Mouse (Mus musculus): ENCODE data around the gene Shisa4.

The Shisa4 gene

GRCm38 (mm10) chr1:135366380-135366779 is 8.7 kb downstream of the Shisa4 start:
- DNase-seq (ENCODE audit: low read depth): no peak

DNA sequence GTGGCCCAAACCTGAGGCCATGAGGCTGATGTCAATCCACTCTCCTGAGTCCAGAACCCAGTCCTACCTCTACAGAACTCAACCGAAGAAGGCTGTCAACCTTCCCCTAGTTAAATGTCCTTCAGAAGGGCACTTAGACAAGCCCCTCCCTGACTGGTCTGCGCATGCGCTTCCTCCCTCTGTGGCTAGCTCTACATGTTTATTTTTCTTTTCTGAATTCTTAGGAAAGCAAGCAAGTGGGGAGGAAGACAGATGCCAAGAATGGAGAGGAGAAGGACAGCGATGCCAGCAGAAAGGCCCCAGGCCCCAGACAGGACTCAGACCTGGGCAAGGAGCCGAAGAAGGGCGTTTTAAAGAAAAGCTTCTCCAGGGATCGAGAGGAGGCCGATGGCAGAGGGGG is 11.6 kb downstream of the Shisa4 start:
- DNase-seq (ENCODE audit: low read depth): peak; percentile 35

DNA sequence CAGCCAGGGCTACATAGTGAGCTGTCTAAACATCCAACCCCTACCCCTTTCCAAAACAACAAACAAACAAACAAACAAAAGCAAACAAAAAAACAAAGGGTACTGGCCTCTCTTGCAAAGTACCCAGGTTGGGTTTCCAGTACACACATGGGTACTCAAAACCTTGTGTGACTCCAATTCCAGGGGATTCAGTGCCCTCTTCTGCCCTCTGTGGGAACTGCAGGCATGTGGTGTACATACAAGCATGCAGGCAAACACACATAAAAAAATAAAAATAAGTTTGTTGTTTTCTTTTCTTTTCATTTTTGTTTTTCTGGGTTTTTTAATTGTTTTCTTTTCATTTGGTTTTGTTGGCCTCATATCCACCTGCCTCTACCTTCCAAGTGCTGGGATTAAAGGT is 12.9 kb downstream of the Shisa4 start:
- DNase-seq (ENCODE audit: low read depth): peak; percentile 48

GRCm38 (mm10) chr1:135361491-135361890 is 13.5 kb downstream of the Shisa4 start:
- DNase-seq (ENCODE audit: low read depth): peak; percentile 64

DNA sequence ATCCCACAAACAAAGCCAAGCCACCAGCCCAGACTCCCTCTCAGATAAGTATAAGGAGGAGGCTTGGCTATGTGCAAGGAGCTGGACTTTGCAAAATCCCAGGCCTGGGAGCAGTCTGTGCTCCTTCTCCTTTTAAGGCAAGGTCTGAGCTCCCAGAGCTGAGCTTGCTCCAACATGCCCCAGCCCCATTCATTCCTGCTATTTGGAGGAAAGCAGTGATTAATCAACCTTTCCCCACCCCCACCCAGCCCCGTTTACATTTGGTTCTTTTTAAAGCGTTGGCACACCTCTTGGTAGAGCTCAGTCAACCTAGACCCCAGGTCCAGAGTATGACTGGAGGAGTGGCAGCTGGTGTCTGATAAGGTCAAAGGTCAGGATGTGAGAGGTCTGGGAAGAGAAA is 16.0 kb downstream of the Shisa4 start:
- peak; percentile 96 for DNase-seq (ENCODE audit: low read depth)

- DNase-seq (ENCODE audit: low read depth): peak; percentile 87
These were observed 23.1 kb downstream of the Shisa4 start for GRCm38 (mm10) chr1:135351953-135352352.

GRCm38 (mm10) chr1:135347498-135348169 is 27.4 kb downstream of the Shisa4 start:
- peak; percentile 91 for DNase-seq (ENCODE audit: low read depth)

- DNase-seq (ENCODE audit: low read depth): no peak
These were observed 28.1 kb downstream of the Shisa4 start for GRCm38 (mm10) chr1:135346891-135347290.

GRCm38 (mm10) chr1:135344026-135344425 is 31.0 kb downstream of the Shisa4 start:
- no peak for DNase-seq (ENCODE audit: low read depth)

- DNase-seq (ENCODE audit: low read depth): peak; percentile 70
These were observed 33.1 kb downstream of the Shisa4 start for GRCm38 (mm10) chr1:135341947-135342346.

DNA sequence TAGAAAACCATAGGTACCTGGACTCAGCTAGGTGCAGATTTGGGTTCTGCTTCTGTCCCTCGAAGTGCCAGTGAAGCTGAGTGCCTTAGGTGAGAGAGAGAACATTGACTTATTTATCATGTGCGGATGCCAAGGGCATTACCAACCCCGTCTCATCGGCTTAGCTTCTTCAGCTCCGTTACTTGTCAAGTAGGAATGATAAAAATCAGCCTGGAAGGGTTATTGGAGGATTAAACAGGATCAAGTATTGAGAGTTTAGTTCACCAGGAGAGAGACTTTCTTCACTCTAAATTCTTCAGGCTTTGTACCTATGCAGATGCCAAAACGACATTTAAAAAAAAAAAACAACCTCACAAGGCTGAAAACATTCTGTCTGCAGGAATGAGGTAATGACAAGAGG is 44.5 kb downstream of the Shisa4 start:
- no peak for DNase-seq (ENCODE audit: low read depth)

DNA sequence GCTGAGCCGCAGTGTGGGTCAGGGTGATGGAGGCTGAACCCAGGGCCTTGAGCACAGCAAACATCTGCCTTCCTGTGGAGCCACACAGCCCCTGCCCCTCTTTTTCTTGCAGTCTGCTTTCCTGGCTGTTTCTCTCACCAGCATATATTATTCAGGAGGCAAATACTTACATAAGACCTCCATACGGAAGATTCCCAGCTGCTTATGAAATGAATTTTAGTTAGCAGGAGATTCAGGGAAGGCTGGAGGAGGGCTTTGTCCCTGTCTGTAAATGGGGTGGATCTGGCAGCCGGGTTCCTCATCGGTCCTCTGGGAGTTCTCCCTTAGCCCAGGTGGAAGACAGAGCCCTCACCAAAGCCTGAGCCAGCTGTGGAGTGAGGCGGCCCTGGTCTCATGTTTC is 46.7 kb downstream of the Shisa4 start:
- no peak for DNase-seq (ENCODE audit: low read depth)

DNA sequence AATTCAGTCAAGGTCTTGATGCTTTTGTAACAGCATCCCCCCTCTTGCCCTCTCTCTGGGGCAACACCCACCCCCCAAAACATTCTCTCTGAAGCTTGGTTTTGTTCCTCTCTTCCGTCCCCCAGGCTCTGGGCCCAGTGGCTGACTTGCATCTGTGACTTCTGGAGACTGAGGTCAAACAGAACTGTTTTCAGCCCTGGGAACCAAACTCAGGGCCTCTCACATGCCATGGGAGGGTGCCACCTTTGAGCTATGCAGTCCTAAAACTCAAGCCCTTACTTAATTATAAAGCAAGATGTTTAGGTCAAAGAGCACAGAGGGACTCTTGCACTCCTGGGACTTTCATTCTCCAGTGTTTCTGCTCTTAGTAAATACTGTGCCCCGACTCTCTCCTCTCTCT is 49.1 kb downstream of the Shisa4 start:
- no peak for DNase-seq (ENCODE audit: low read depth)

DNA sequence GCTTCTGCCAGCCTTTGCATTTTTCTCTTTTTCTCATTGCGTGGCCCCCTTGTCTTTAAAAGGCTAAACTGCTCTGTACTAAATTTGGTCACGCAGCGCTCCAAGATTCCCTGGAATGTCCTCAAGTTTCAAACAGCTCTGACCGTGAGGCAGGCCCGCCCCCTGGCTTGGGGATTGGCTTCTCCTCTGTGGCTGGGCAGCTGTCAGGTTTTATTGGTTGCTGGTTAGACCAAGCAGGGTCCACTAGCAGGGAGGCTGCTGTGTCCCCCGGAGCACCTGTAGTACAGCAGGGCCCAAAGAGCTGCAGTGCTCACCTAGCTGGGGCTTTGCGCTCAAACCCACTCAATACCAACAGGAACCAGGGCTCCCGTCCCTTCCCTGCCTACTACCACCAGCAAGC is 50.5 kb downstream of the Shisa4 start, which contains the start of gene Lmod1:
Gene Lmod1 (plus strand): TSS at position 237 of the 400 bp plus-strand sequence.
- DNase-seq (ENCODE audit: low read depth): peak; percentile 89

- peak; percentile 86 for DNase-seq (ENCODE audit: low read depth)
These were observed 51.6 kb downstream of the Shisa4 start for GRCm38 (mm10) chr1:135323367-135323901.

All from NIH3T3 (cell line).